Mouse (Mus musculus) liver, postnatal 0 days (tissue): ENCODE results near the gene Pgap3. TPM values are rescaled to one million over a fixed set of nuclear protein-coding genes. Genes with fewer than 3 reads are reported as not detected.
"Not testable (repeated sequence)": the region's sequence is repeated elsewhere in the genome, so short reads cannot be mapped to it uniquely, and the experiment has no call there.

Source experiments
- ATAC-seq: fragments of 200-750 bp; cut with Nextera tagmentation; 2 replicates; pipeline ENCODE4 v1.8.0; 2017; ENCODE audit warnings: mild to moderate bottlenecking, moderate library complexity
- DNase-seq: peaks from one replicate; pipeline ENCODE4 v3.0.0-alpha.2; 2016
- H3K27ac ChIP-seq: fragments of 300-500 bp; sonication (generic); 2 replicates; pipeline ENCODE4 v1.5.1; 2014; ENCODE audit warnings: antibody characterized with exemption, moderate library complexity, mild to moderate bottlenecking, low read depth
- H3K27me3 ChIP-seq: fragments of 300-500 bp; sonication (generic); 2 replicates; pipeline ENCODE4 v1.6.1; 2014; ENCODE audit warnings: low read length, control low read depth, mixed read lengths; ENCODE audit not compliant: insufficient read depth
- H3K36me3 ChIP-seq: fragments of 300-500 bp; sonication (generic); replicated peaks from 2 replicates; pipeline ENCODE4 v1.6.1; 2014; ENCODE audit warnings: mild to moderate bottlenecking, control low read depth, low read length, moderate library complexity, mixed read lengths; ENCODE audit not compliant: insufficient read depth
- H3K4me1 ChIP-seq: fragments of 300-500 bp; sonication (generic); 2 replicates; pipeline ENCODE4 v1.6.1; 2014; ENCODE audit warnings: antibody characterized with exemption, mild to moderate bottlenecking, control low read depth; ENCODE audit not compliant: insufficient read depth
- H3K4me2 ChIP-seq: fragments of 300-500 bp; sonication (generic); 2 replicates; pipeline ENCODE4 v1.6.1; 2014; ENCODE audit warnings: low read depth, mild to moderate bottlenecking, low read length, moderate library complexity, mixed read lengths
- H3K4me3 ChIP-seq: fragments of 300-500 bp; sonication (generic); 2 replicates; pipeline ENCODE4 v1.5.1; 2014; ENCODE audit warnings: low read depth, low read length
- H3K9ac ChIP-seq: fragments of 300-500 bp; sonication (generic); replicated peaks from 2 replicates; pipeline ENCODE4 v1.6.1; 2014; ENCODE audit warnings: mild to moderate bottlenecking, moderate library complexity
- H3K9me3 ChIP-seq: fragments of 300-500 bp; sonication (generic); 2 replicates; pipeline ENCODE4 v1.6.1; 2016; ENCODE audit warnings: mild to moderate bottlenecking, control low read depth, low read length, mixed read lengths
- CTCF ChIP-seq: sonication (generic); IDR thresholded peaks from 2 replicates; pipeline ENCODE4 v1.5.1; 2016; ENCODE audit warnings: antibody characterized with exemption, low read depth
- EP300 ChIP-seq: IDR thresholded peaks from 2 replicates; pipeline ENCODE4 v1.6.1; 2016; ENCODE audit warnings: antibody characterized with exemption, low read depth, mild to moderate bottlenecking
- WGBS: fragments of 180-500 bp; shearing (Covaris S2); extraction: QIAGEN DNeasy Blood & Tissue Kit; methylation state at CpG from one replicate; pipeline ENCODE4 v1.1.7; 2014; ENCODE audit not compliant: insufficient replicate concordance; 5-methylcytosine and 5-hydroxymethylcytosine counted together
- polyA plus RNA-seq: library from polyadenylated mRNA; unstranded; fragments of >200 nt; fragmentation: Nextera tagmentation; extraction: Ambion mirVana; gene quantifications from 2 replicates; pipeline ENCODE4 v1.2.1, GENCODE M21; 2015

Gene Pgap3
- polyA plus RNA-seq, 1 experiment from 2014 or later = 3.0 TPM

- Histone ChIP-seq H3K4me1 (no peaks in the 10 kb centered on the region), H3K9ac (no peak within 1 kb of the TSS), H3K9me3 (no peaks in the 10 kb centered on the region), H3K4me3 (no peak within 1 kb of the TSS), H3K36me3 (no peaks in the 10 kb centered on the region; the same call in 1 of the 2 replicates), H3K27ac (no peak within 1 kb of the TSS), H3K27me3 (peaks cover 29% of the 10 kb centered on the region), H3K4me2 (no peak within 1 kb of the TSS)
- WGBS = 46% methylated on average over 25 of the region's 25 CpGs
- ATAC-seq (no peak), DNase-seq (no peak)
- TF ChIP-seq EP300 (no peak), CTCF (no peak)
Measured at GRCm38 (mm10) chr11:98385638-98386585, 14.4 kb downstream of the Pgap3 start, which contains the start of gene Pnmt. Gene Pnmt (plus strand): TSS chr11:98386450.

DNA sequence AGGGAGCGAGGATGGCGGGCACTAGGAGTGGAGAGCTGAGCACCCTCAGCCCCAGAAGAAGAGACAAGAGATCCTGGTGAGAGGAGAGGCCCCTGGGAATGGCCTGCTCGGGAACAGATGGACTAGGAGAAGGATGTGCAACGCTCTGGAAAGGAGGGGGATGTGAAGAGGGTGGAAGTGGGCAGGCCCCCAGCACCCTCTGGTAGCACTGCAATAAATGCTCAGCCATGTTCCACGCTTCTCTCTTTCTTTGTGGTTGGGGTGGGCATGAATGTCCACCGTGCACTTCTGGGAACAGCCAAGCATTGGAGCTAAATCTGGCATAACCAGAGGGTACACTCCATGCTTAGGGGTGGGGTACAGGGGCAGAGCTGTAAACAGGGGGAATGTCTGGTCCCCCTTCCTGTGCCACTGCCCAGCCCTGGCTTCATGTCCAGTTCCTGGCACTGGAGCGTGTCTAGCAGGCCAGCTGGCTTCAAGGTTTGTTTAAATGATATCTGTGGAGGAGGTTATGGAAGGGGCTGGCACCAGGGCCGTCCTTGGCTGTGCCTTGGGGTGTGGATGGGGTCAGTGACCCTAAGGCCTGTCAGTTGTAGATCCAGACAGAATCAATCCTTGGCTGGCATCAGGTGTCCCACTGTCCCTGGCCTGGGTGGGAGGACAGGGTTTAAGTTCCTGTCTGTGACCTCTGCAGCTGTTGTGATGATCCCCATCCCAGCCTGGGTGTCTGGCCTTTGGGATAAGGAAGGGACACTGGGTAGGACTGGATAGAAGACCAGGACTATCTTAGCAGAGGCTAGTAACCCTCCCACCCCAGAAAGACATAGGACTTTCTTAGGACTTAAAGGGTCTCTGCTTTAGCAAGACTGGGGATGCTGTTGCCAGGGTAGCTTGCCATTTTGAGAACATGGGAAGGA, 15.3 kb downstream of the Pgap3 start:
- DNase-seq = no peak
- Histone ChIP-seq H3K27me3 (peaks cover 27% of the 10 kb centered on the region), H3K9ac (no peak overlapping the region), H3K4me1 (no peaks in the 10 kb centered on the region), H3K4me2 (no peak overlapping the region), H3K4me3 (no peak overlapping the region), H3K27ac (no peak overlapping the region), H3K36me3 (peaks cover 6% of the 10 kb centered on the region), H3K9me3 (no peaks in the 10 kb centered on the region)
- WGBS = 54% methylated on average over 8 of the region's 8 CpGs
- TF ChIP-seq EP300 = no peak
- TF ChIP-seq CTCF = no peak
- peak; percentile 35; the same call in 1 of the 2 replicates for ATAC-seq

- no peak overlapping the region for H3K9ac ChIP-seq
- no peaks in the 10 kb centered on the region for H3K4me1 ChIP-seq
- 66% methylated on average over 19 of the region's 20 CpGs for WGBS
- no peak overlapping the region for H3K27ac ChIP-seq
- ATAC-seq (no peak), DNase-seq (no peak)
- H3K4me2 ChIP-seq = no peak overlapping the region
- no peak for TF ChIP-seq EP300
- no peak for TF ChIP-seq CTCF
- H3K36me3 ChIP-seq = peaks cover 10% of the 10 kb centered on the region
- no peak overlapping the region for H3K4me3 ChIP-seq
- H3K27me3 ChIP-seq = peaks cover 25% of the 10 kb centered on the region
- no peaks in the 10 kb centered on the region for H3K9me3 ChIP-seq
Measured at GRCm38 (mm10) chr11:98384216-98384615, 16.1 kb downstream of the Pgap3 start.

DNA sequence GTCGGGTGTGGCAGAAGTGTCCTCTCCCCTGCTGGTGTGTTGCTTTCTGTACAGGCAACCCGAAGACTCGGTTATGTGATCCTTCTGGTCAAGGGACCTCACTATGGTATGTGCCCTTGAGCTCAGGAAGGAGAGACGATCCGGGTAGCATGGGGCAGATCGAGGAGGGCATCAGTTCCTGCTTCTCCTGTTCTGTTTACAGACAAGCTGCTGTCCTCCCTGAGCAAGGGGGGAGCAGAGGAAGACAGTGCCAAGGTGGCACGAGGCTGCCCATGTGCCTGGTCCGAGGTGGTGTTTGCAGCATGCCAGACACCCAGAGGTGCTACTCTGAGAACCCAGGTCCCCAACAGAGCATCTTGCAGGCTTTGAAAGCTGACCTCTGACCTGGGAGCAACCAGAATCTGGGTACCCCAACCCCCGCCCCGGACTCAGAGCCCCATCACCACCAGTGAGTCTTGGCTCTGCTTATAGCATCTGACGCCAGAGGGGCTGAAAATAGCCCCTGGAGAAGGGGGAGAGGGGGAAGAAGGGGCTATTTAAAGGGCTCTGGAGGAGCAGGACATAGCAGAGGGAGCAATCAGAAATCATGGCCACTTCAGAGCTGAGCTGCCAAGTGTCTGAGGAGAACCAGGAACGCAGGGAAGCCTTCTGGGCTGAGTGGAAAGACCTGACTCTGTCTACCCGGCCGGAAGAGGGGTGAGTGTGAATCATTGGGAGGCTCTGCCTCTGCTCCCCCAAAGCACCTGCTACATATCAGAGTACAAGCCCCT, 16.8 kb downstream of the Pgap3 start, which contains the start of gene Tcap:
Tcap (plus strand) TSS at position 551 of the 770 bp plus-strand sequence.
- DNase-seq (no peak), ATAC-seq (no peak)
- TF ChIP-seq EP300 = no peak
- TF ChIP-seq CTCF = no peak
- H3K9me3 ChIP-seq = no peaks in the 10 kb centered on the region
- H3K9ac ChIP-seq = no peak within 1 kb of the TSS
- H3K4me2 ChIP-seq = no peak within 1 kb of the TSS
- peaks cover 24% of the 10 kb centered on the region for H3K27me3 ChIP-seq
- no peak within 1 kb of the TSS for H3K27ac ChIP-seq
- peaks cover 15% of the 10 kb centered on the region for H3K36me3 ChIP-seq
- no peaks in the 10 kb centered on the region for H3K4me1 ChIP-seq
- no peak within 1 kb of the TSS for H3K4me3 ChIP-seq
- 59% methylated on average over 14 of the region's 14 CpGs for WGBS

- WGBS = 24% methylated on average over 2 of the region's 2 CpGs
- Histone ChIP-seq H3K36me3 (peaks cover 24% of the 10 kb centered on the region), H3K27me3 (peaks cover 18% of the 10 kb centered on the region)
- not testable (repeated sequence) for ATAC-seq, H3K9me3 ChIP-seq, H3K4me3 ChIP-seq, DNase-seq, H3K27ac ChIP-seq, H3K4me1 ChIP-seq, H3K4me2 ChIP-seq, H3K9ac ChIP-seq
- 0 out of 2 replicates have a peak, but pooled peaks have one; percentile 13 for TF ChIP-seq CTCF
Measured at GRCm38 (mm10) chr11:98382405-98382804, 17.9 kb downstream of the Pgap3 start.
